Mouse (Mus musculus) stomach, embryonic 15.5 days (tissue): Measurements from ENCODE around the gene Fhod1. TPM values are rescaled to one million over a fixed set of nuclear protein-coding genes. Genes with fewer than 3 reads are reported as not detected.

Experiments
- ATAC-seq: fragments of 200-750 bp; cut with Nextera tagmentation; 2 replicates; pipeline ENCODE4 v1.8.0; 2017; ENCODE audit warnings: low read depth, moderate number of reproducible peaks, moderate TSS enrichment; ENCODE audit not compliant: insufficient read depth, low FRiP score
- H3K27ac ChIP-seq: fragments of 300-500 bp; sonication (generic); 2 replicates; pipeline ENCODE4 v1.5.1; 2015; ENCODE audit warnings: mild to moderate bottlenecking, inconsistent platforms
- H3K27me3 ChIP-seq: fragments of 300-500 bp; sonication (generic); replicated peaks from 2 replicates; pipeline ENCODE4 v1.6.1; 2015; ENCODE audit warnings: inconsistent platforms
- H3K36me3 ChIP-seq: fragments of 300-500 bp; sonication (generic); 2 replicates; pipeline ENCODE4 v1.6.1; 2015; ENCODE audit warnings: inconsistent platforms
- H3K4me1 ChIP-seq: fragments of 300-500 bp; sonication (generic); 2 replicates; pipeline ENCODE4 v1.6.1; 2015; ENCODE audit warnings: inconsistent platforms
- H3K4me2 ChIP-seq: fragments of 300-500 bp; sonication (generic); 2 replicates; pipeline ENCODE4 v1.6.1; 2015; ENCODE audit warnings: mild to moderate bottlenecking, inconsistent platforms
- H3K4me3 ChIP-seq: fragments of 300-500 bp; sonication (generic); replicated peaks from 2 replicates; pipeline ENCODE4 v1.5.1; 2015; ENCODE audit warnings: inconsistent platforms
- H3K9ac ChIP-seq: fragments of 300-500 bp; sonication (generic); 2 replicates; pipeline ENCODE4 v1.6.1; 2015; ENCODE audit warnings: inconsistent platforms
- H3K9me3 ChIP-seq: fragments of 300-500 bp; sonication (generic); 2 replicates; pipeline ENCODE4 v1.6.1; 2016; ENCODE audit warnings: inconsistent platforms
- WGBS: fragments of 180-500 bp; shearing (Covaris S2); methylation state at CpG from one replicate; pipeline ENCODE4 v1.1.7; 2015; 5-methylcytosine and 5-hydroxymethylcytosine counted together
- polyA plus RNA-seq: library from polyadenylated mRNA; unstranded; fragments of >200 nt; fragmentation: Nextera tagmentation; extraction: Ambion mirVana; gene quantifications from 2 replicates; pipeline ENCODE4 v1.2.1, GENCODE M21; 2015

Fhod1 gene
- polyA plus RNA-seq, 1 experiment from 2014 or later = 3.0 TPM

GRCm38 (mm10) chr8:105346611-105347427, 934 bp downstream of the Fhod1 start:
- peaks cover 42% of the 10 kb centered on the region for H3K4me1 ChIP-seq
- H3K27me3 ChIP-seq = 0 out of 2 replicates have a peak, but pooled peaks cover 5% of the 10 kb centered on the region
- peak overlapping the region; percentile 96 for H3K4me2 ChIP-seq
- H3K36me3 ChIP-seq = no peaks in the 10 kb centered on the region
- peak overlapping the region; percentile 88 for H3K27ac ChIP-seq
- WGBS = 2% methylated on average over 34 of the region's 34 CpGs
- peak; percentile 25; the same call in 1 of the 2 replicates for ATAC-seq
- H3K9me3 ChIP-seq = no peaks in the 10 kb centered on the region
- H3K4me3 ChIP-seq = peak overlapping the region; percentile 77
- peak overlapping the region; percentile 52 for H3K9ac ChIP-seq

DNA sequence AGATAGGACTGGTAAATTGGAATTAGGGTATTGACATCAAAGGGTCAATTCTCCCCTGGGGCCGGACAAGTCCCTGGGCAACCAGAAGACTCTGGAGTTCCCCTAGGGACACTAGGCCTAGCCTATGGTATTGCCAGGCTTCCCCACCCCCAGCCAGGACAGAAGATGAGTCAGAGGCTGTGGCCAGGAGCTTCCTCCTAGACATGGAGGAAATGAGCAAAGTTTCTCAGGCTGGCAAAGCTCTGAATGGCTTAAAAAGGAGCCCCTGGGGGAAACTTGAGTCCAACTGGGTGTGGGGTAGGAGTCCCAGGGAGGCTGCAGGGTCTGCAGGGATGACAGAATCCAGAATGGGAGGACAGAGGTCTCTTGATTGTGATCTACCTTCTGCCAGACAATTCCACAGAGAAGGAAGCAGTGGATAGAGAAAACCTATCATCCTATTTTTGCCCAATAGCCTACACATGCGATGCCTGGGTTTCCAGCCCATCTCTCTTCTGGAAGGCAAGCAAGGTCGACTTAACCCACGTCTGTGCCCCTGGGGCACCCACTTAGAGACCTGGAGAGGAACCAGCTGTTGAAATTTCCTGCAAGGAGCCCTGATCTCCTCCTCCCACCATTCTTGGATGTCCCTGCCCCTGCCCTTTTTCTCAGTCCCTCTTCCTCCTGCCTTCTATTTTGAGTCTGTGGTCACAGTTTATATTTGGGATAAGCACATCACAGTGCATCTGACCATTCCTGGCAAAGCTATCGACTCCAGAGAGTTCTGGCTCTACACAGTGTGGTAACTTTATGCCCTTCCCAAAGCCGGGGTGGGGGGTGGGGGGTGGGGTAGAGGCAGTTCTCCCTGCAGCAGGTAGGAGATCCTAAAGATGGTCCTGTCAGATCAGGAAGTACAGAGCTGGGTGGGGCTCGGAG, 2.4 kb downstream of the Fhod1 start:
- 33% methylated on average over 7 of the region's 7 CpGs for WGBS
- Histone ChIP-seq H3K27me3 (0 out of 2 replicates have a peak, but pooled peaks cover 5% of the 10 kb centered on the region), H3K4me3 (no peak overlapping the region), H3K4me2 (peak overlapping the region; percentile 96), H3K4me1 (peaks cover 52% of the 10 kb centered on the region), H3K36me3 (no peaks in the 10 kb centered on the region), H3K27ac (peak overlapping the region; percentile 88), H3K9ac (no peak overlapping the region), H3K9me3 (no peaks in the 10 kb centered on the region)
- no peak for ATAC-seq

DNA sequence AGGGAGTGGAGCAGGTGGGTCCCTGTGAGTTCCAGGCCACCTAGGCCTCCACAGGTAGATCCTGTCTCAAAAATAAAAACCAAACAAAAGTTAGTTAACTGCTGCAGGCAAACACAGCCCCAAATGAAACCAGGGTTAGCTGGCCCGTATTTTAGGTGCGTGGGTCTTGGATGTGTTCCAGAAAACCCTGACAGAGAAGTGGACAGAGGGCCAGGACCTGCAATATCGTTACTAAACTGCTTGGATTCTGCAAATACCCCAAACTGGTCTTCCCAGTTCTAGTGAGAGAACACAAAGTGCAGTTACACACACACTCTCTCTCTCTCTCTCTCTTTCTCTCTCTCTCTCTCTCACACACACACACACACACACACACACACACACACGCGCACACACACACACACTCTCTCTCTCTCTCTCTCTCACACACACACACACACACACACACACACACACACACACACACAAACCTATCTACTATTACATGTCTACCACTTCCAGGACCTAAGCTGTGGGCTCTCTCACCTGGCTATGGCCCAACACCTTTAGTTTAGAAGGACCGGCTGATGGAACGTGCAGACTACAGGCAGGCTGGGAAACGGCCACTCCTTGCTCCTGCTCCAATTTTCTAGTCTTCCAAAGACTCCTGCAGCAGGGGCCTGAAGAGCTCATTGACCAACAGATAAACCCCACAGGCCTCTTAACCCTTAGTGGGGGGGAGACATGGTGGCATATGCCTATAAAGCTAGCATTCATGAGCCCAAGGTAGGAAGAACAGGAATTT, 3.8 kb downstream of the Fhod1 start:
- ATAC-seq = no peak
- no peaks in the 10 kb centered on the region for H3K36me3 ChIP-seq
- H3K9ac ChIP-seq = no peak overlapping the region
- peak overlapping the region; percentile 61 for H3K27ac ChIP-seq
- peak overlapping the region; percentile 3; the same call in 1 of the 2 replicates for H3K4me2 ChIP-seq
- H3K27me3 ChIP-seq = no peaks in the 10 kb centered on the region
- WGBS = 50% methylated on average over 8 of the region's 8 CpGs
- no peak overlapping the region for H3K4me3 ChIP-seq
- H3K4me1 ChIP-seq = peaks cover 55% of the 10 kb centered on the region
- H3K9me3 ChIP-seq = no peaks in the 10 kb centered on the region

DNA sequence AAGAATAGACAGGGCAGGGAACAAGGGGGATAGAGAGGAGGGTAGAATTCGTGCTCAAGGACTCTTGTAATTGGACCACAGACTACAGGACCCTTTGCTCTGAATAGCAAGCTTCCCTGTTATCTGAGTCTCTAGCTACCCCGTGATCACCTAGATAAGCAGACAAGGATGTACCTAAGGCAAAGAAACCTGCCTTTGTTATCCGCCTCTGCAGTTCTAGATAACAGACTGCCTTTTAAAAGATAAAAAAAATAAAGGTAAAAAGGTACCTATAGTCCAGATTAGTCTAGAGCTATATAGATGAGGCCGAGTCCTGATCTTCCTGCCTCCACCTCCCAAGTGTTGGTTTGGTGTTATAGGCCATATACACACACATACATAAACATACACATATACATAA, 5.0 kb downstream of the Fhod1 start:
- no peak for ATAC-seq
- Histone ChIP-seq H3K27ac (peak overlapping the region; percentile 61; the same call in 1 of the 2 replicates), H3K9me3 (no peaks in the 10 kb centered on the region), H3K4me1 (peaks cover 59% of the 10 kb centered on the region), H3K4me2 (no peak overlapping the region), H3K27me3 (no peaks in the 10 kb centered on the region), H3K4me3 (no peak overlapping the region), H3K36me3 (0 out of 2 replicates have a peak, but pooled peaks cover 6% of the 10 kb centered on the region), H3K9ac (no peak overlapping the region)
- 57% methylated on average over 4 of the region's 4 CpGs for WGBS

DNA sequence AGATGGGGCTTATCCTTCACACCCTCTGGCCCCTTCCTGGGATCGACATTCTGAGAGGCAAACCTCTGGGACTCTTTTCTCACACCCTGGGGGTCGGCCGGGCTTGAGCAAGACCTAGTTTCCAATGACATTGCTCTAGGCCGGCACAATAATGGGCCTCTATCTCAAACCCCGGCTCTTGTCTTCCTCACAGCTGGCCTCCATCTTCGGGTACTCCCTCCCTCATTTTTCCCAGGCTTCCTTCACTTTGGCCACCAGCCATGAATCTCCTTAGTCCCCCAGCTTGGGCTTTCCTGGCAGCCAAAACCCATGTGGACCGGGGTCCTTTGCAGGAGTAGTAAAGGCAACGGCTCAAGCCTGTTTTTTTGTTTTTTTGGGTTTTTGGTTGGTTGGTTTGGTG, 6.4 kb downstream of the Fhod1 start:
- H3K4me1 ChIP-seq = peaks cover 52% of the 10 kb centered on the region
- no peak overlapping the region for H3K4me2 ChIP-seq
- WGBS = 27% methylated on average over 8 of the region's 8 CpGs

DNA sequence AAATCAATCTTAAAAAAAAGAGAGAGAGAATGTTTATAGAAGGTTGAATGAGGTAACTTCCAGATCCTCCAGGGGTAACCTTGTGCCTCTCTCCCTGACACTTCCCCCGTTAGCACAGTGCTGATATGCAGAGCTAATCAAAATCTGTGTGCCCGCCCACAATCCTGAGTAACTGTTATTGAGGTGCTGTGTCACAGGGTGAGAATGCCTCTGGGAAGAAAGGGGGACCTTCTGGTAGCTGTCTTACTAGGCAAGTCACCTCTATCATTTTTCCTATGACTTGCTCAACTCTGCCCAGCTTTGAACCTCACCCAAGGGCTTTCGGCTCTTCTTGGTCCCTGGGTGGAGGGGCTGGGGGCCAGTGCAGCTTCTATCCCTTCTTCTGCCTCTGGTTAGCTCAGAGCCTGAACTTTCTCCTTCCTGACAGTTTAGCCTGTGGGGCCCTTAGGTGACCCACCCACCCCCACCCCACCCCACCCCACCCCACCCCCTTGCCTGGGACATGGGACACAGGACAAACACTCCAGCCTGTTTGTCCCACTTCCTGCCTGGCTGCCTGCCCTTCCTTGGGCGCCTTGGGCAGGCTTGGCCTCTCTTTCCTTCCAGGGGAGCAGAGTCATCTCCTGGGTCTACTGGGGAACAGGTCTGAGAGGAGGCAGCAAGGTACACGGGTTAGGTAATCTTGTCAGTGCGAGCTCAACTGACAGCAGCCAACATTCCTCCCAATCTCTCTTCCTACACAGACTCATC, 7.7 kb downstream of the Fhod1 start:
- Histone ChIP-seq H3K27ac (peak overlapping the region; percentile 66; the same call in 1 of the 2 replicates), H3K27me3 (no peaks in the 10 kb centered on the region), H3K4me1 (peaks cover 41% of the 10 kb centered on the region), H3K36me3 (peaks cover 26% of the 10 kb centered on the region), H3K9ac (no peak overlapping the region), H3K4me2 (no peak overlapping the region), H3K4me3 (no peak overlapping the region), H3K9me3 (no peaks in the 10 kb centered on the region)
- WGBS = 63% methylated on average over 6 of the region's 6 CpGs
- peak; percentile 57 for ATAC-seq

More for the DNA sequence above, 6.4 kb downstream of the Fhod1 start:
- Histone ChIP-seq H3K27ac (peak overlapping the region; percentile 66), H3K27me3 (no peaks in the 10 kb centered on the region), H3K9me3 (no peaks in the 10 kb centered on the region), H3K9ac (no peak overlapping the region), H3K4me3 (no peak overlapping the region), H3K36me3 (peaks cover 15% of the 10 kb centered on the region)
- no peak for ATAC-seq

DNA sequence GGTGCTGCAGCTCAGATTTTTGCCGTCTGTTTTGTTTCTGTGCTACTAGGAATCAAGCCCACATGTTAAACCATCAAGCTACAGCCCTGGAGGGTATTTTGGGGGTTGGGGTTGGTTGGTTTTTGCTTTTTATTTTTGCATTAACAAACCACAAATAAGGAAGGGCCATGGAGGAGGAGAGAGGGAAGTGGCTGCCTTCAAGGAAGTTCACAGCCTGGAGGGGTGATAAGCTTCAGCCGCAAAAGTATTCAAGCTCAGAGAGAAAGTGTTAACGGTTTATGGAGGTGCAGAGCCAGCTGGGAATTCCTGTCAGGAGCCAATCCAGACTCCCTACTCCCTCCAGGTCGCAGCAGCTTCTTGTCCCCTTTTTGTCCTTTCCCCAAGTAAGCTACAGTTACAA, 8.8 kb downstream of the Fhod1 start:
- Histone ChIP-seq H3K27ac (peak overlapping the region; percentile 13; the same call in 1 of the 2 replicates), H3K4me1 (peaks cover 32% of the 10 kb centered on the region)

DNA sequence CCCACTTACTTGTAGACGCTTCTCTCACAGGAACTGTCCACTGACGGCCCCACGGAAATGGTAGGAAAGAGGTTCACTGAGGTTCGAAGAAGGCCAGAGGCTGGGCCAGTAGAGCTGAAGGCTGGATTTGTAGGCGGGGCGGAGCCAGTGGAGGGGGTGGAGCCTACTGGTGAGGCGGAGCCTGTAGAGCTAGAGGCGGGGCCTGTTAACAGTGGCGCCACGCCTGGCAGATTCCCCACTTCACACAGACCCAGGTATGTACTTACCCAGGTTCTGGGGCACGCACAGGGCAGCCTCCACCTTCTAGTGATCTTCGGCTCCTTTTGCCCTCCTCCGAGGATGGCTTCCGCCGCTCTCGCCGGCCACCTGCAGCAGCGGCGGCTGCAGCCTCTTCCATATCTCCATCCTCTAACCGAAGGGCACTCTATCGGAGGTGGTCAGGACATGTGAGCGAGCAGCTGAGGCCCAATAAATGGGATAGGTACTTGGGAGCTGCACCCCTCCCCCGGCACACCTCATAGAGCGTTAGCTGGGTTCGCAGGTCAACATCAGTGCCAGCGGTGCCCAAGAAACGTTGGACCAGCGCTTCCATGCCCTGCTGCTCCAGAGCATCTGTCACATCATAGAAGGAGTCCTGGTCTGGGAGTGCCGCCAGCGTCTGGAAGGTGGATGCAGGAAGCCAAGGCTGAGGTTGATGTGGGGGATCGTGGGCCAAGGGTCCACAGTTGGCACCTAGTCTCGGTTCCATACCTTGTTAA, 11.2 kb downstream of the Fhod1 start:
- Histone ChIP-seq H3K27ac (no peak overlapping the region), H3K9ac (no peak overlapping the region), H3K27me3 (no peaks in the 10 kb centered on the region), H3K4me2 (no peak overlapping the region), H3K9me3 (no peaks in the 10 kb centered on the region), H3K4me3 (no peak overlapping the region), H3K4me1 (peaks cover 22% of the 10 kb centered on the region), H3K36me3 (peaks cover 45% of the 10 kb centered on the region)
- no peak for ATAC-seq
- 70% methylated on average over 32 of the region's 32 CpGs for WGBS

More for the DNA sequence above, 8.8 kb downstream of the Fhod1 start:
- H3K4me2 ChIP-seq = no peak overlapping the region
- no peak for ATAC-seq
- no peaks in the 10 kb centered on the region for H3K9me3 ChIP-seq
- H3K27me3 ChIP-seq = no peaks in the 10 kb centered on the region
- WGBS = 39% methylated on average over 4 of the region's 4 CpGs
- no peak overlapping the region for H3K9ac ChIP-seq
- H3K36me3 ChIP-seq = peaks cover 34% of the 10 kb centered on the region
- H3K4me3 ChIP-seq = no peak overlapping the region

DNA sequence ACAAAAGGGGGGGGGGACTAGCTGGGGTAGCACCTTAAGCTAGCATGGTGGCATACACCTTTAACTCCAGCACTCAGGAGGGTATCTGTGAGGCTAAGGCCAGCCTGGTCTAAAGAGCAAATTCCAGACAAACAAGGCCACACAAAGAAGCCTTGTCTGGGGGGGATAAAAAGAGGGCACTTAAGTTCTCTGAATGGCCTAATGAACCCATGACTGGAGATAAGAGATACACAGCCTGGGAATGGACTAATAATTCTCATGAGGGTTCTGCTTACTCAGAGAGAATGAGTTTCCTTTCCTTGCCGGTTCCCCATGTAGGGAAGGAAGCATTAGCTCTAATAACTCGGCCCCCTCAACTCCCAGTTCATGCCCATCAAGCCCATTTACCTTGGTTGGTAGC, 15.2 kb downstream of the Fhod1 start:
- ATAC-seq = peak; percentile 32; the same call in 1 of the 2 replicates
- Histone ChIP-seq H3K36me3 (peaks cover 68% of the 10 kb centered on the region), H3K4me3 (no peak overlapping the region), H3K9ac (no peak overlapping the region), H3K27ac (no peak overlapping the region), H3K27me3 (no peaks in the 10 kb centered on the region), H3K9me3 (no peaks in the 10 kb centered on the region), H3K4me2 (no peak overlapping the region), H3K4me1 (0 out of 2 replicates have a peak, but pooled peaks cover 6% of the 10 kb centered on the region)
- WGBS = 57% methylated on average over 2 of the region's 2 CpGs

- Histone ChIP-seq H3K4me2 (no peak overlapping the region), H3K27me3 (no peaks in the 10 kb centered on the region), H3K9ac (no peak overlapping the region), H3K9me3 (no peaks in the 10 kb centered on the region), H3K36me3 (peaks cover 64% of the 10 kb centered on the region), H3K27ac (no peak overlapping the region), H3K4me3 (no peak overlapping the region), H3K4me1 (peaks cover 10% of the 10 kb centered on the region)
- no peak for ATAC-seq
- WGBS = 95% methylated on average over 9 of the region's 9 CpGs
These were observed 15.8 kb downstream of the Fhod1 start for GRCm38 (mm10) chr8:105331931-105332330.
